Mouse (Mus musculus) bone marrow macrophage, adult 2 months (primary cell): ENCODE results near the gene Scn4b.

Experiments
- CTCF ChIP-seq: IDR thresholded peaks from 2 replicates; pipeline ENCODE4 v1.5.1; 2012; ENCODE audit warnings: low read depth, mild to moderate bottlenecking, low read length, moderate library complexity
- POLR2A ChIP-seq: IDR thresholded peaks from 2 replicates; pipeline ENCODE4 v1.6.1; 2012; ENCODE audit warnings: mild to moderate bottlenecking, low read depth, low read length, borderline replicate concordance

GRCm38 (mm10) chr9:45116819-45117218 is 21.4 kb upstream of the Scn4b start:
- TF ChIP-seq POLR2A (no peak), CTCF (no peak)
